Mouse (Mus musculus): ENCODE measurements around the gene Rcn2. TPM values are rescaled to one million over a fixed set of nuclear protein-coding genes. Genes with fewer than 3 reads are reported as not detected.
"Not testable (repeated sequence)": the region's sequence is repeated elsewhere in the genome, so short reads cannot be mapped to it uniquely, and the experiment has no call there.

The Rcn2 gene
- polyA plus RNA-seq (2015; fragmentation: Nextera tagmentation; extraction: Ambion mirVana), result 95.7 and 98.1 TPM in 2 replicates

GRCm38 (mm10) chr9:56041372-56042180, at the start of gene Rcn2:
TSS of gene Rcn2 (plus strand) at chr9:56041845.
- peak within 1 kb of the TSS; percentile 81 for H3K4me3 ChIP-seq (ENCODE audit: low read depth, low read length)
- peak; percentile 51; the same call in 1 of the 2 replicates for TF ChIP-seq CTCF (IDR thresholded peaks at IDR 0.05; ENCODE audit: low read depth)
- no peak for TF ChIP-seq EP300 (optimal IDR thresholded peaks at IDR 0.05)
- peak within 1 kb of the TSS; percentile 93 for H3K9ac ChIP-seq (ENCODE audit: low read length)
- no peaks in the 10 kb centered on the region for H3K9me3 ChIP-seq (ENCODE audit: control insufficient read depth, low read length)
- peak within 1 kb of the TSS; percentile 95 for H3K27ac ChIP-seq (replicated peaks)
- no peaks in the 10 kb centered on the region for H3K27me3 ChIP-seq (ENCODE audit: control insufficient read depth, insufficient read depth, low read length)
- H3K36me3 ChIP-seq (ENCODE audit: control insufficient read depth, insufficient read depth, low read length), result no peaks in the 10 kb centered on the region; the same call in 1 of the 2 replicates
- H3K4me1 ChIP-seq (replicated peaks; ENCODE audit: control insufficient read depth, insufficient read depth), result no peaks in the 10 kb centered on the region
- ATAC-seq (ENCODE audit: low FRiP score, low TSS enrichment) (peak; percentile 100), DNase-seq (ENCODE audit: low spot score) (peak; percentile 95)
- WGBS, result under 1% methylated on average over 48 of the region's 49 CpGs
- H3K4me2 ChIP-seq (replicated peaks; ENCODE audit: low read depth), result peak within 1 kb of the TSS; percentile 81

- H3K4me1 ChIP-seq (replicated peaks; ENCODE audit: control insufficient read depth, insufficient read depth); DNase-seq (ENCODE audit: low spot score); ATAC-seq (ENCODE audit: low FRiP score, low TSS enrichment); H3K4me2 ChIP-seq (replicated peaks; ENCODE audit: low read depth); H3K36me3 ChIP-seq (ENCODE audit: control insufficient read depth, insufficient read depth, low read length); H3K27ac ChIP-seq (replicated peaks); H3K9me3 ChIP-seq (ENCODE audit: control insufficient read depth, low read length); H3K27me3 ChIP-seq (ENCODE audit: control insufficient read depth, insufficient read depth, low read length); H3K9ac ChIP-seq (ENCODE audit: low read length); H3K4me3 ChIP-seq (ENCODE audit: low read depth, low read length): not testable (repeated sequence)
- WGBS, result no CpG with 5 or more reads among the region's 2 CpGs
Observed at GRCm38 (mm10) chr9:56004679-56005078, 37.0 kb upstream of the Rcn2 start.

- H3K9ac ChIP-seq (ENCODE audit: low read length), result no peak within 1 kb of the TSS
- TF ChIP-seq CTCF (IDR thresholded peaks at IDR 0.05; ENCODE audit: low read depth), result no peak
- TF ChIP-seq EP300 (optimal IDR thresholded peaks at IDR 0.05), result no peak
- H3K36me3 ChIP-seq (ENCODE audit: control insufficient read depth, insufficient read depth, low read length), result no peaks in the 10 kb centered on the region
- 71% methylated on average over 4 of the region's 4 CpGs for WGBS
- DNase-seq (ENCODE audit: low spot score) (no peak), ATAC-seq (ENCODE audit: low FRiP score, low TSS enrichment) (no peak)
- no peak within 1 kb of the TSS for H3K4me2 ChIP-seq (replicated peaks; ENCODE audit: low read depth)
- H3K4me1 ChIP-seq (replicated peaks; ENCODE audit: control insufficient read depth, insufficient read depth), result no peaks in the 10 kb centered on the region
- H3K27ac ChIP-seq (replicated peaks), result no peak within 1 kb of the TSS
- H3K9me3 ChIP-seq (ENCODE audit: control insufficient read depth, low read length), result no peaks in the 10 kb centered on the region
- no peak within 1 kb of the TSS for H3K4me3 ChIP-seq (ENCODE audit: low read depth, low read length)
- H3K27me3 ChIP-seq (ENCODE audit: control insufficient read depth, insufficient read depth, low read length), result no peaks in the 10 kb centered on the region
Observed at GRCm38 (mm10) chr9:56010450-56010849, 31.2 kb upstream of the Rcn2 start, which contains the start of gene 4930563M21Rik. TSS of gene 4930563M21Rik (minus strand) at chr9:56010550.

GRCm38 (mm10) chr9:56024772-56025171, 16.9 kb upstream of the Rcn2 start:
- 50% methylated on average over 2 of the region's 2 CpGs for WGBS
- TF ChIP-seq EP300 (optimal IDR thresholded peaks at IDR 0.05) (no peak), CTCF (IDR thresholded peaks at IDR 0.05; ENCODE audit: low read depth) (peak; percentile 47)
- H3K4me1 ChIP-seq (replicated peaks; ENCODE audit: control insufficient read depth, insufficient read depth), result no peaks in the 10 kb centered on the region
- no peaks in the 10 kb centered on the region for H3K9me3 ChIP-seq (ENCODE audit: control insufficient read depth, low read length)
- ATAC-seq (ENCODE audit: low FRiP score, low TSS enrichment), result no peak
- H3K4me2 ChIP-seq (replicated peaks; ENCODE audit: low read depth), result no peak overlapping the region
- no peak for DNase-seq (ENCODE audit: low spot score)
- H3K36me3 ChIP-seq (ENCODE audit: control insufficient read depth, insufficient read depth, low read length), result no peaks in the 10 kb centered on the region
- no peaks in the 10 kb centered on the region for H3K27me3 ChIP-seq (ENCODE audit: control insufficient read depth, insufficient read depth, low read length)
- H3K4me3 ChIP-seq (ENCODE audit: low read depth, low read length), result no peak overlapping the region
- H3K27ac ChIP-seq (replicated peaks), result no peak overlapping the region
- no peak overlapping the region for H3K9ac ChIP-seq (ENCODE audit: low read length)

GRCm38 (mm10) chr9:56027292-56027691, 14.4 kb upstream of the Rcn2 start:
- no peaks in the 10 kb centered on the region for H3K36me3 ChIP-seq (ENCODE audit: control insufficient read depth, insufficient read depth, low read length)
- 75% methylated on average over 16 of the region's 16 CpGs for WGBS
- ATAC-seq (ENCODE audit: low FRiP score, low TSS enrichment) (no peak), DNase-seq (ENCODE audit: low spot score) (no peak)
- H3K9ac ChIP-seq (ENCODE audit: low read length), result no peak overlapping the region
- H3K27ac ChIP-seq (replicated peaks), result no peak overlapping the region
- H3K4me2 ChIP-seq (replicated peaks; ENCODE audit: low read depth), result no peak overlapping the region
- no peak for TF ChIP-seq CTCF (IDR thresholded peaks at IDR 0.05; ENCODE audit: low read depth)
- no peaks in the 10 kb centered on the region for H3K27me3 ChIP-seq (ENCODE audit: control insufficient read depth, insufficient read depth, low read length)
- H3K9me3 ChIP-seq (ENCODE audit: control insufficient read depth, low read length), result no peaks in the 10 kb centered on the region
- H3K4me3 ChIP-seq (ENCODE audit: low read depth, low read length), result no peak overlapping the region
- H3K4me1 ChIP-seq (replicated peaks; ENCODE audit: control insufficient read depth, insufficient read depth), result no peaks in the 10 kb centered on the region

- ATAC-seq (ENCODE audit: low FRiP score, low TSS enrichment) (0 out of 2 replicates have a peak, but pooled peaks have one; percentile 47), DNase-seq (ENCODE audit: low spot score) (no peak)
- Histone ChIP-seq H3K27ac (replicated peaks) (no peak overlapping the region), H3K4me2 (replicated peaks; ENCODE audit: low read depth) (no peak overlapping the region), H3K4me1 (replicated peaks; ENCODE audit: control insufficient read depth, insufficient read depth) (no peaks in the 10 kb centered on the region), H3K9me3 (ENCODE audit: control insufficient read depth, low read length) (no peaks in the 10 kb centered on the region), H3K9ac (ENCODE audit: low read length) (no peak overlapping the region), H3K4me3 (ENCODE audit: low read depth, low read length) (no peak overlapping the region), H3K36me3 (ENCODE audit: control insufficient read depth, insufficient read depth, low read length) (no peaks in the 10 kb centered on the region), H3K27me3 (ENCODE audit: control insufficient read depth, insufficient read depth, low read length) (no peaks in the 10 kb centered on the region)
- TF ChIP-seq EP300 (optimal IDR thresholded peaks at IDR 0.05), result no peak
- no peak for TF ChIP-seq CTCF (IDR thresholded peaks at IDR 0.05; ENCODE audit: low read depth)
- WGBS, result 50% methylated on average over 3 of the region's 3 CpGs
Observed at GRCm38 (mm10) chr9:56032219-56032618, 9.4 kb upstream of the Rcn2 start.
